Mouse (Mus musculus) C2C12 (cell line): ENCODE data around the gene Tmco4. TPM values are rescaled to one million over a fixed set of nuclear protein-coding genes. Genes with fewer than 3 reads are reported as not detected.

Source experiments
- H3K27me3 ChIP-seq: one replicate; pipeline ENCODE4 v1.6.1; 2011; ENCODE audit not compliant: control insufficient read depth, insufficient read depth, insufficient read length
- H3K36me3 ChIP-seq: one replicate; pipeline ENCODE4 v1.6.1; 2011; ENCODE audit not compliant: control insufficient read depth, insufficient read depth
- H3K4me3 ChIP-seq: one replicate; pipeline ENCODE4 v1.5.1; 2011; ENCODE audit warnings: mild to moderate bottlenecking, control low read depth; ENCODE audit not compliant: poor library complexity, insufficient read depth, severe bottlenecking
- H3K79me2 ChIP-seq: one replicate; pipeline ENCODE4 v1.6.1; 2011; ENCODE audit not compliant: control insufficient read depth, insufficient read depth
- H3K79me3 ChIP-seq: one replicate; pipeline ENCODE4 v1.6.1; 2011; ENCODE audit warnings: low read depth, control low read depth
- H3ac ChIP-seq: one replicate; pipeline ENCODE3; 2011; ENCODE audit warnings: low read depth; ENCODE audit not compliant: control insufficient read depth, insufficient read length
- CEBPB ChIP-seq: IDR thresholded peaks from one replicate; pipeline ENCODE4 v1.6.1; 2011; ENCODE audit warnings: low read depth, mild to moderate bottlenecking, control low read depth, moderate library complexity
- CTCF ChIP-seq: IDR thresholded peaks from one replicate; pipeline ENCODE4 v1.5.1; 2011; ENCODE audit not compliant: control insufficient read depth, insufficient read depth, insufficient read length
- FOSL1 ChIP-seq: IDR thresholded peaks from one replicate; pipeline ENCODE4 v1.8.0; 2011; ENCODE audit warnings: mild to moderate bottlenecking, low read length; ENCODE audit not compliant: poor library complexity, insufficient read depth, severe bottlenecking
- MAX ChIP-seq: IDR thresholded peaks from one replicate; pipeline ENCODE4 v1.6.1; 2011; ENCODE audit warnings: mild to moderate bottlenecking, control low read depth
- MYOD1 ChIP-seq: IDR thresholded peaks from one replicate; pipeline ENCODE4 v1.6.1; 2011; ENCODE audit warnings: low read depth; ENCODE audit not compliant: control insufficient read depth, insufficient read length
- MYOG ChIP-seq: IDR thresholded peaks from one replicate; pipeline ENCODE4 v1.6.1; 2011; ENCODE audit not compliant: control insufficient read depth, insufficient read length; ENCODE audit errors: extremely low read depth
- USF1 ChIP-seq: IDR thresholded peaks from one replicate; pipeline ENCODE4 v1.6.1; 2011; ENCODE audit warnings: low read depth, mild to moderate bottlenecking, control low read depth, moderate library complexity
- polyA plus RNA-seq: library from polyadenylated mRNA; unstranded; fragments of >200 nt; fragmentation: generic; extraction: Trizol; gene quantifications from one replicate; pipeline ENCODE4 v1.2.1, GENCODE M21; 2012; ENCODE audit warnings: missing spikeins

Gene Tmco4
- polyA plus RNA-seq, 1 experiment = 1.8 TPM

DNA sequence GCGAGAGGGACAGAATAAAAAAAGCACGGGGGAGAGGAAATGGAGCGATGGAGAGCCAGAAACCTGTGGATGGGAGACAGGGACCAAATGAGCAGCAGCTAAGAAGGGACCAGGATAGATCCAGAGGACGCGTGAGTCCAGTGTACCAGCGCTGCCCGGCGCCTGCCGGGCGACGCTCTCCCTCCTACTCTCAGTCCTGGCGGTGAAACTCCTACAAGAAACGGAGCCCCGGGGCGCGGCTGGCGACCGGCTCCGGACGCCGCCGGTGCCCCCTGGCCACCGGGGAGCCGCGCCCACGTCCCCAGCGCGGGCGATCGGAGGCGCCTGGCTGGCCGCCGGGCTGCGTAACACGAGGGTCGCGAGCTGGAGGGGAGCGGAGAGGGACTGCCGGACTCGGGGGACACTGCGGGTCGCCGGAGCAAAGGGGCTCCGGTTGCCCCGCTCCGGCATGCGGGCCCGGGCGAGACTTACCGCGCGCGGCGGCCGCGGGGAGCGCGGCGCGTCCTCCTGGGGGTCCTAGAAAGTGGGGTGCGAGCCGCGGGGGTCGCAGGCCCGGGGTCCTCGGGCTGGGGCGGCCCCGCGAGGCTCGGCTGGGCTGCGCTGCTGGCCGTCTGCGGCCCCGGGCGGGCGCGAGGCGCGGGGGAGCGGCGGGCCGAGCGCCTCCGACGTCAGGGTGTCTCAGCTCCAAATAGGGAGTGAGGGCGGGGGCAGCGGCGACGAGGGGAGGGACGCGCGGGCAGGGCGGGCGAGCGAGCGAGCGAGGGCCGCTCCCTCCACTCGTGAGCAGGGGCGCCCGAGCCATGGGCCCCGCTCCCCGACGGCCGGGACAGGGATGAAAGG lies 119.9 kb downstream of the Tmco4 start, which contains the start of gene Nbl1:
TSS of gene Nbl1 (minus strand) at position 638 of the 840 bp plus-strand sequence.
- H3K36me3 ChIP-seq = no peaks in the 10 kb centered on the region
- H3K79me3 ChIP-seq = no peaks in the 10 kb centered on the region
- H3K79me2 ChIP-seq = no peaks in the 10 kb centered on the region
- H3K27me3 ChIP-seq = no peaks in the 10 kb centered on the region
- H3ac ChIP-seq = peak within 1 kb of the TSS; percentile 86
- TF ChIP-seq MAX = no peak
- no peak for TF ChIP-seq MYOD1
- TF ChIP-seq USF1 = no peak
- no peak for TF ChIP-seq CTCF
- TF ChIP-seq FOSL1 = no peak
- no peak for TF ChIP-seq MYOG
- no peak for TF ChIP-seq CEBPB
- H3K4me3 ChIP-seq = peak within 1 kb of the TSS; percentile 39

DNA sequence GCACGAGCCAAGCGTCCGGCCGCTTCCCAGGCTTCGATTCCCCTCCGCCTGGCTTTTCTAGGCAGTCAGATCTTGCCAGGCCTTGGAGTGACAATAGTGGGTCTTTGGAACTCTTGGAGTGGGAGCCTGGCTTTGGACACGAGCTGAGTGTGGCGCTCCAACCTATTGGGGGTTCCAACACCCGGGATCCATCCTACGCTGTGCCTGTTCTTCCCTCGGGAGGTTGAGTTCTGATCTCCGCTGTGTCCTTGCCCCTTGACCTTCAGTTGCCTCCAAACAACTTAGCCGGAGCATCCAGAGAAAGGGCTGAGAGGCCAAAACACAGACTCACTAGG lies 120.5 kb downstream of the Tmco4 start:
- no peaks in the 10 kb centered on the region for H3K79me2 ChIP-seq
- no peak for TF ChIP-seq FOSL1
- TF ChIP-seq CEBPB = no peak
- no peak for TF ChIP-seq CTCF
- TF ChIP-seq USF1 = no peak
- peak overlapping the region; percentile 86 for H3ac ChIP-seq
- no peak overlapping the region for H3K4me3 ChIP-seq
- no peaks in the 10 kb centered on the region for H3K79me3 ChIP-seq
- no peaks in the 10 kb centered on the region for H3K27me3 ChIP-seq
- no peaks in the 10 kb centered on the region for H3K36me3 ChIP-seq

DNA sequence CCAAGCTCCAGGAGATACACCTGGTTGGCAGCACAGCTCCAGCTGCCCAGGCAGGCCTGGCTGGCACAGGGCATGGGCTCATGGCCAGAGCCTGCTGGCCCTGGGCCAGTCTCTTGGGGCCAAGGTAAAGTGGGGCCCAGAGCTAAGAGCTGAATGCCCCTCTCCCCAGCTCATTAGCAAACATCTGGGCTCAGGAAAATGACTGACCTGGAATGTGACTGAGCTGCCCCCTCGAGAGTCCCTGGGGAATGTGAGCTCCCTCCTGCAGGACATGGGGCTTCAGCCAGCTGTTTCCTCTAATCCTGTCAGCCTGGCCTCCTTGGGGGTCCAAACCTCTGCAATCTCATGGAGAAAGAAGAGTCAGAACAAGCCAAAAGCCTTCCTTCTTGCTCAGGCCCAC lies 122.7 kb downstream of the Tmco4 start:
- H3K27me3 ChIP-seq = no peaks in the 10 kb centered on the region
- no peak overlapping the region for H3K4me3 ChIP-seq
- H3K79me2 ChIP-seq = no peaks in the 10 kb centered on the region
- H3K79me3 ChIP-seq = no peaks in the 10 kb centered on the region
- TF ChIP-seq MYOG = no peak
- TF ChIP-seq CEBPB = no peak
- TF ChIP-seq MAX = no peak
- no peak for TF ChIP-seq MYOD1
- TF ChIP-seq CTCF = no peak
- no peak for TF ChIP-seq USF1
- no peak for TF ChIP-seq FOSL1
- no peaks in the 10 kb centered on the region for H3K36me3 ChIP-seq
- H3ac ChIP-seq = no peak overlapping the region

DNA sequence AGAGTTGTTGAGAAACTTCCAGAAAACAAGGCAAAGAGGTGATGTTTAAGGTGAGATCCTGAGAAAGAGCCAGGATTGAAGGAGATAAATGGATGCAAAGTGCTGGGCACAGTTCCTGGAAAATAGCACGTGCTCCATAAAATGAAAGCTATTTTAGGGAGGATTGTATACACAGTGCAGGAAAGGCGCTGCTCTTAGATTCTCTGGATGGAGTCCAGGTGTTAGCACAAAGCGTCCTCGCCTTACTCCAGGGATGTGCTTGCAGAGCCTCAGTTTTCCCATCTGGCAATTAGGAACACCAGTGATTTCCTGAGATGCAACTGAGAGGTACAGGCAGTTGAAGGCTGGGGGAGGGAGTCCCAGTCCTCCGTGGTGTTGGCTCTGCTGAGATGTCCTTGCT lies 123.5 kb downstream of the Tmco4 start:
- Histone ChIP-seq H3K79me2 (no peaks in the 10 kb centered on the region), H3K79me3 (no peaks in the 10 kb centered on the region), H3K27me3 (no peaks in the 10 kb centered on the region), H3K4me3 (no peak overlapping the region), H3ac (no peak overlapping the region), H3K36me3 (no peaks in the 10 kb centered on the region)
- TF ChIP-seq FOSL1 (no peak), CEBPB (no peak), MYOD1 (no peak), MAX (no peak), MYOG (no peak), USF1 (no peak), CTCF (no peak)

DNA sequence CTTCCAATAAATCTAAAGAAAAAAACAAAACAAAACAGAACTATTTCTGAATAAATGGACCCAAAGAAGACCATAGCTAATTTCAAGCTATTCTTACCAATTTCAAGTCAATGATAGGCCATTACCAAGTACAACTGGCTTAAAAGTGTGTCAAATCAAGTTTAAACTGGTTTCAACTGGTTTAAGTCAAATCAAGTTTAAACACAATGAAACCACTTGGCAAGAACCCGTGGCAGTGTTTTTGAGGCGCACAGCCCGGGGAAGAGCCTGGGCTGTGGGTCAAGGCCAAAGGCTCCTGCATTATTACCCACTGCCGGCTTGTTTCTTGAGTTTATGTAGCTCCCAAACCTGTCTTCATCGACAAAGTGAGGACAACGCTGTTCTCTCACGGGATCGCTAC lies 127.6 kb downstream of the Tmco4 start:
- Histone ChIP-seq H3K27me3 (no peaks in the 10 kb centered on the region), H3ac (no peak overlapping the region), H3K4me3 (no peak overlapping the region), H3K36me3 (peaks cover 14% of the 10 kb centered on the region), H3K79me3 (no peaks in the 10 kb centered on the region), H3K79me2 (peaks cover 15% of the 10 kb centered on the region)
- TF ChIP-seq MYOD1 (no peak), MAX (no peak), USF1 (no peak), CTCF (no peak), FOSL1 (no peak), CEBPB (no peak), MYOG (no peak)

DNA sequence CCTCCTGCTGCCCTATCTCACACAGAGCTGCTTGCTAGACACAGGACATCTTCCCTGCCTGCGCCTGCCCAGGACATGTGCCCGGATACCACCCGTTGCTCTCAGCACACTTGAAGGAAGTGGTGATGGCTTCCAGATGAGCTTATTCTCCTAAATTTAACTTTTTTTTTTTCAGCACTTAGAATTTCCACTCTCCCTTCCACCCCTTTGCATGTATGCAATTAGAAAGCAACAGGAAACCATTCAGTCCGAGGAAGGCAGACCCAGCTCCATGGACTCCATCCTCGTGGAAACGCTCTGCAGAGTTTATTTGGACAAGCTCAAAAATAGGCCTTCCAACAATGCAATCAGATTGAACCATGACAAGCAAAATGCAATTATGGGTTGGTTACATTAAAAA lies 128.9 kb downstream of the Tmco4 start:
- Histone ChIP-seq H3K27me3 (no peaks in the 10 kb centered on the region), H3K79me3 (peaks cover 3% of the 10 kb centered on the region), H3ac (no peak overlapping the region), H3K36me3 (peaks cover 14% of the 10 kb centered on the region), H3K4me3 (no peak overlapping the region), H3K79me2 (peaks cover 26% of the 10 kb centered on the region)
- TF ChIP-seq MAX = no peak
- TF ChIP-seq USF1 = no peak
- TF ChIP-seq CEBPB = no peak
- TF ChIP-seq FOSL1 = no peak
- no peak for TF ChIP-seq CTCF
- TF ChIP-seq MYOG = no peak
- no peak for TF ChIP-seq MYOD1
